Mouse (Mus musculus): Measurements from ENCODE around the gene Ankrd39. TPM values are rescaled to one million over a fixed set of nuclear protein-coding genes. Genes with fewer than 3 reads are reported as not detected.

Ankrd39 gene
- 2.0 TPM for polyA plus RNA-seq (2014; fragmentation: Illumina TruSeq; extraction: RNeasy Lipid Tissue Mini Kit (QIAGEN cat#74804))

GRCm38 (mm10) chr1:36546888-36547471 lies at the start of gene Ankrd39:
Gene Ankrd39 (minus strand): TSS chr1:36547445.

GRCm38 (mm10) chr1:36558031-36558993 lies 11.1 kb upstream of the Ankrd39 start, which contains the start of gene Sema4c:
Gene Sema4c (minus strand): TSS chr1:36558349.

GRCm38 (mm10) chr1:36539186-36539585 lies 8.1 kb downstream of the Ankrd39 start, which contains the start of gene Gm42417:
Gene Gm42417 (minus strand): TSS chr1:36539429.

GRCm38 (mm10) chr1:36536783-36537182 lies 10.5 kb downstream of the Ankrd39 start, which contains the start of gene Ankrd23:
Gene Ankrd23 (minus strand): TSS chr1:36536883.

GRCm38 (mm10) chr1:36511289-36512021 lies 35.8 kb downstream of the Ankrd39 start, which contains the start of gene Cnnm3:
Gene Cnnm3 (plus strand): TSS chr1:36511867.

Other genes starting within 250 kb of the Ankrd39 start
- 0.11 TPM for gene Arid5a, start 239.7 kb downstream of the Ankrd39 start, polyA plus RNA-seq (2014; fragmentation: Illumina TruSeq; extraction: RNeasy Lipid Tissue Mini Kit (QIAGEN cat#74804))
- gene Kansl3, start 178.3 kb downstream of the Ankrd39 start, polyA plus RNA-seq (2014; fragmentation: Illumina TruSeq; extraction: RNeasy Lipid Tissue Mini Kit (QIAGEN cat#74804)), result 11.5 TPM
- gene Fer1l5, start 175.2 kb downstream of the Ankrd39 start, polyA plus RNA-seq (2014; fragmentation: Illumina TruSeq; extraction: RNeasy Lipid Tissue Mini Kit (QIAGEN cat#74804)), result not detected
- gene Lman2l, start 102.2 kb downstream of the Ankrd39 start, polyA plus RNA-seq (2014; fragmentation: Illumina TruSeq; extraction: RNeasy Lipid Tissue Mini Kit (QIAGEN cat#74804)), result 10.6 TPM
- 2.5 TPM for gene Cnnm4, start 75.8 kb downstream of the Ankrd39 start, polyA plus RNA-seq (2014; fragmentation: Illumina TruSeq; extraction: RNeasy Lipid Tissue Mini Kit (QIAGEN cat#74804))
- 11.2 TPM for gene Cnnm3, start 35.6 kb downstream of the Ankrd39 start, polyA plus RNA-seq (2014; fragmentation: Illumina TruSeq; extraction: RNeasy Lipid Tissue Mini Kit (QIAGEN cat#74804))
- 1.1 TPM for gene Ankrd23, start 10.6 kb downstream of the Ankrd39 start, polyA plus RNA-seq (2014; fragmentation: Illumina TruSeq; extraction: RNeasy Lipid Tissue Mini Kit (QIAGEN cat#74804))
- gene Gm42417, start 8.0 kb downstream of the Ankrd39 start, polyA plus RNA-seq (2014; fragmentation: Illumina TruSeq; extraction: RNeasy Lipid Tissue Mini Kit (QIAGEN cat#74804)), result not detected
- gene Sema4c, start 10.9 kb upstream of the Ankrd39 start, polyA plus RNA-seq (2014; fragmentation: Illumina TruSeq; extraction: RNeasy Lipid Tissue Mini Kit (QIAGEN cat#74804)), result 2.7 TPM
- not detected for gene Fam178b, start 135.7 kb upstream of the Ankrd39 start, polyA plus RNA-seq (2014; fragmentation: Illumina TruSeq; extraction: RNeasy Lipid Tissue Mini Kit (QIAGEN cat#74804))
- 53.0 TPM for gene Cox5b, start 144.0 kb upstream of the Ankrd39 start, polyA plus RNA-seq (2014; fragmentation: Illumina TruSeq; extraction: RNeasy Lipid Tissue Mini Kit (QIAGEN cat#74804))
- gene 4933424G06Rik, start 162.7 kb upstream of the Ankrd39 start, polyA plus RNA-seq (2014; fragmentation: Illumina TruSeq; extraction: RNeasy Lipid Tissue Mini Kit (QIAGEN cat#74804)), result not detected
- 9.0 TPM for gene Actr1b, start 167.0 kb upstream of the Ankrd39 start, polyA plus RNA-seq (2014; fragmentation: Illumina TruSeq; extraction: RNeasy Lipid Tissue Mini Kit (QIAGEN cat#74804))
- not detected for gene Zap70, start 214.4 kb upstream of the Ankrd39 start, polyA plus RNA-seq (2014; fragmentation: Illumina TruSeq; extraction: RNeasy Lipid Tissue Mini Kit (QIAGEN cat#74804))

Measured in ovary, adult 10 weeks (tissue).